Mouse (Mus musculus): Measurements from ENCODE around the gene Gm12185.
"Not testable (repeated sequence)": the region's sequence is repeated elsewhere in the genome, so short reads cannot be mapped to it uniquely, and the experiment has no call there.

Gm12185 gene

DNA sequence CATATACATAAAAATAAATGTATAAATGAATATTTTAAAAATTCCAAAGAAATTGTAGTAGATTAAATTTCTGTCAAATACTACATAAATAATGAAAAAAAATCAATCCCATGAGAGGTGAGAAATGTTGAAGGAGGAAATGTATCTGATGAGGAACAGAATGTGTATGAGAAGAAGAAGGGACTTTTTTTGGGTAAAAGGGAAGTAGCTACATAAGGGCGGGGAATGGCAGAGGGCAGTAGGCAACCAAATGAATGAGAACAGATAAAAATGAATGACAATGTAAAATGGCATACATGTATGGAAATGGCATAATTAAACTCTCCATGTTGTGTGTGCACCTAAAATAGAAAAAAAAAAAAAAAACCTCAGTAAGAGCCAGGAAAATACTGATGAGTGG lies 78.4 kb downstream of the Gm12185 start:
- no peak for DNase-seq (ENCODE audit: low spot score)

DNA sequence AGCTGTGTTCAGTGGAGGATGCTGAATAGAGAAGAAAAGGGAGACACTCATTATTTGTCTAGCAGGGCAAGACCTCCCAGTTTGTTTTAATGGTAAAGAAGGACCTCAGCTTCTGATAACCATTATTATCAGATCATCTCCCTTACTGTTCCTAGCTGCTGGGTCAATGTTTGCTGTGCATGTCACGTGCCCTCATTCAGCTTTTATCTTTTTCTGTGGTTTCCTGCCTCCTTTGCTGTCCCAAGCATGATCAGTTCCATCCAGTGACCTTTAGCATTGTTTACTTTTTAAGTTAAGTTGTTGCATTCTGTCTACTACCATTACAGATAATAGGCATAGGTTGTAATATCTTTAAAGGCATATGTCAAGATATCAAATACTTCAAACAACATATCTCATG lies 83.6 kb downstream of the Gm12185 start:
- DNase-seq (ENCODE audit: low spot score), result no peak

DNA sequence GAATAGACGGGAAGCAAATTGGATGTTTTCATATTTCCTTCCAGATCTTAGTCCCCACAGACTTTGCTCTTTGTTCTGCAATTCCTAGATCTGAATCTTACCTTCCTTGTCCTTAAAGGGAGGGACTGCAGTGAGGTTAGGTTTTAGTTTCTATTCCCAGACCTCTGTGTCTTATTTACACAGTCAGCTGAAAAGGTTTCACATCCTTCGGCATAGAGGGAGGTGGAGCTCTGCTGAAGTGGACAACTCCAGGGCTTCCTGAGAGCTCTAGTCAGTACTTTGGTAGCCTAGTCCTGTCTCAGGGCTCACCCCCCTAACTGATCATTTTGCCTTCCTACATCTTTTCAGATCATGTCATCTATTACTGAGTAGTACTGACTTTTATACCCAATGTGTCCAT lies 90.0 kb downstream of the Gm12185 start, which contains the start of gene Gm5431:
Gene Gm5431 (minus strand): TSS at position 194 of the 400 bp plus-strand sequence.
- DNase-seq (ENCODE audit: low spot score), result no peak

DNA sequence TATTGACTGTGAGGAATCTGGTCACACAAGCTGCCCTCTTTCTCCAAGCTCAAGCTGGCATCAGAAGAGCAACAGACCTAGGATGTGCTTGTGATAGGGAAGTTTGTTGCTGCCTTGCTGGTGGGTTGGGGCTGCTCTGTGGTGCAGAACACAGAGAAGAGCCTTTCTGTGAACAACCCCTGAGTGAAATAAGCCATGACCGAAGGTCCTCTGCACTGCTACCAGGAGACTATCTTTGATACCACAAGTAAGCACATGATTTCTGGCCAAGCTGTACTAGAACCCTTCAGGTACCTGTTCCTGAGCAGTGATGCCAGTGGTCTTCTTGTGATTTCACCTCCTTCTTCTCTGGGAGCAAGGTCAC lies 90.5 kb downstream of the Gm12185 start:
- not testable (repeated sequence) for DNase-seq (ENCODE audit: low spot score)

DNA sequence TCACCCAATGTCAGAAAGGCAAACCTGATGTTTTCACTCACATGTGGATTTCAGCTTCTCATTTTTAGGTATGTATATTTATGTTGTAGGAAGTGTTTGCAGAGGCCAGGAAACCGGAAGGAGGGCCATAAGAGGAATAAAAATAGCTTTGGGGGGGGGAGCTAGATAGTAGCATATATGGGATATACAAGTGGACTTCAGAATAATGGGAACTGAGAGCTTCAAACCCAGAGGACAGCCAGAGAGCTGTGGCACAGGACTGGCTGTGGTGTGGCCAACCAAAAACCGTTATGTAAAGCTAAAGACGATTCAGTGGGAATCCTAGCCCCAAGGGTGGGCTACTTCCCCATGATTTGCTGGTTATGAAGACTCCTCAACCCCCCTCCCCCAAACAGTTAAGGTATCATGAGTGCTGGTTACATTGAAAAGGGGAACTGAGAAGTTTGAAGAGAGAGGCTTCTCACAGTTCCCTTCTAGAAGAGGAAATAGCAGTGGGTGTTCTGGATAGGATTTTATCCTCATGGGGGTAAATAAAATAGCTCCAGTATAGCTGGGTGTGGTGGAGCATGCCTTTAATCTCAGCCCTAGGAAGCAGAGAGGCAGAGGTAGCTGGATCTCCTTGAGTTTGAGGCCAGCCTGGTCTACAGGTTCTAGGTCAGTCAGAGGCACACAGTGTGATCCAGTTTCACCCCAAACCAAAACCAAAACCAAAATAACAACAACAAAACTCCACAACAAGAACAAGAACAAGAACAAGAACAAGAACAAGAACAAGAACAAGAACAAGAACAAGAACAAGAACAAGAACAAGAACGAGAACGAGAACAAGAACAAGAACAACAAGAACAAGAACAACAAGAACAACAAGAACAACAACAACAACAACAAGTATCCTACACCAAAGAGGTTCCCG lies 91.1 kb downstream of the Gm12185 start:
- DNase-seq (ENCODE audit: low spot score), result not testable (repeated sequence)

DNA sequence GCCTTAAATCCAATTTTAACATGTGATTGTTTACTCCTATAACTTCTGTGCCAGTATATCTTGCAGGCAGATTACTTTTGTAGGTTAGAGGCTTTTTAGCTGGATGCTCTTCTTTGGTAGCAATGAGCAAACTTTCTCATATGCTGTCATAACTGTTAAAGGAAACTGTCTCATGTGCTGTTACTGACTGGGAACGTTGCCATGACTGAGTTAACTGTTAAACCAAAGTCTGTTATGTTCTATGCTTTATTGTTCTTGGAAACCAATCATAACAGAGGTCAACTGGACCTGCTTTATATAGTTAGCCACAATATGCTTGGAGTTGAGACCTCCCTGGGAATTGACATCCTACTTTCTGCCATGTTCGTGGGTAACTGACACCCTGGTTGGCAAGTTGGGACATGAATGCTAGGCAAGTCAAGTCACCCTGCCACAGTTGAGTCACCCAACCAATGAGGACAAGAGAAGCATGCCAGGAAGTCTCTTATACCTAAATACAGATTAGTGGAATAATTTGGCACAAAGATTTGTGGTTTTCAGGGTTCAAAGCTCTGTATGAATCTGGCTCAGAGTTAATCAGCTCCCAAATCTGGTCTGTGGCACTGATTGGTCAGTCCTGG lies 93.1 kb downstream of the Gm12185 start:
- no peak for DNase-seq (ENCODE audit: low spot score)

DNA sequence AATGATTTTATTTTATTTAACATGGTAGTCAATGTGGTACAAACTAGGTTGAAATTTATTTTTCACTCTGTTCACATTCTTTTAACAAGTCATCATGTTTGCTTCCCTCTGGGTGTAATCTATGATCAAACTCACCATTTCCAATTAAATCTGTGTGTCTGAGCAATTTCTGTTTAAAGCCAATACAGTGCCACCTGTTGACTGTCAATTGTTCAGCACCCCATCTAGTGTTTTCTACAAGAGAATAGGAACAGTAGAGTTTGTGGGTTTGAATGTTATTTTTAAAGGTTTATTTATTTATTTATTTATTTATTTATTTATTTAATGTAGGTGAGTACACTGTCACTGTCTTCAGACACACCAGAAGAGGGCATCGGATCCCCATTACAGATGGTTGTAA lies 115.3 kb downstream of the Gm12185 start:
- no peak for DNase-seq (ENCODE audit: low spot score)

DNA sequence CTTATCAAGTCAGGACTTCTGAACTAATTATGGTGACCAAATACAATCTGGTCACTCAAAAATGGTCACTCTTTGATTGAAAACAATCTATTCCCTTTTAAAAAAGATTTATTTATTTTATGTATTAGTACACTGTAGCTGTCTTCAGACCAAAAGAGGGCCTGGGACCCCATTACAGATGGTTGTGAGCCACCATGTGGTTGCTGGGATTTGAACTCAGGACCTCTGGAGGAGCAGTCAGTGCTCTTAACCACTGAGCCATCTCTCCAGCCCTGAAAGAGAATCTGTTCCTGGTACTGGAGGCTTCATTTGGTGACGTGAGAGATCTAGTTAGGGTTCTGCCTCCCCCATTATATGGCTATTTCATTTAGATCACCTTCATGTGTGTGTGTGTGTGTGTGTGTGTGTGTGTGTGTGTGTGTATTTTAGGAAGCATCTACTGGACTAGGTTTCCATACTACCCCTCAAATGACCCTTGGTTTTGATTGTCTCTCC lies 116.6 kb downstream of the Gm12185 start:
- DNase-seq (ENCODE audit: low spot score), result not testable (repeated sequence)

DNA sequence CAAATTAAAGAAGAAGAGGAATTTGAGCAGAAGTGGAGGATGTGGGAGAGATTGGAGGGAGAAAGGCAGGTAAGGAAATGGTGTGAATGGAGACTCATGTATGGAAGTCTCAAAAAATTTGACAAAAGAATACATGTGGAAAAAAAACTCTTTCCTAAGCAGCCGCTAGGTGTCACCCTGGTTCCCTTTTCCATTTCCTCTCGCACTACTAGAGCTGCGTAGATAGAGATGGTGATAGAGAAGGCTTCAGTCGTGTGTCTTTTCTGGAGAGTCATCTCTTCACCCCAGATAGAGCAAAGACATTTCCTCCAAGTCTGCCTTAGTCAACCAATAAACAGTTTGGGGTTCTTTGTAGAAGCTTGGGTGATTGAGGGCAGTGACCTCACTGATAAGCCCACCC lies 117.6 kb downstream of the Gm12185 start:
- peak; percentile 62 for DNase-seq (ENCODE audit: low spot score)

DNA sequence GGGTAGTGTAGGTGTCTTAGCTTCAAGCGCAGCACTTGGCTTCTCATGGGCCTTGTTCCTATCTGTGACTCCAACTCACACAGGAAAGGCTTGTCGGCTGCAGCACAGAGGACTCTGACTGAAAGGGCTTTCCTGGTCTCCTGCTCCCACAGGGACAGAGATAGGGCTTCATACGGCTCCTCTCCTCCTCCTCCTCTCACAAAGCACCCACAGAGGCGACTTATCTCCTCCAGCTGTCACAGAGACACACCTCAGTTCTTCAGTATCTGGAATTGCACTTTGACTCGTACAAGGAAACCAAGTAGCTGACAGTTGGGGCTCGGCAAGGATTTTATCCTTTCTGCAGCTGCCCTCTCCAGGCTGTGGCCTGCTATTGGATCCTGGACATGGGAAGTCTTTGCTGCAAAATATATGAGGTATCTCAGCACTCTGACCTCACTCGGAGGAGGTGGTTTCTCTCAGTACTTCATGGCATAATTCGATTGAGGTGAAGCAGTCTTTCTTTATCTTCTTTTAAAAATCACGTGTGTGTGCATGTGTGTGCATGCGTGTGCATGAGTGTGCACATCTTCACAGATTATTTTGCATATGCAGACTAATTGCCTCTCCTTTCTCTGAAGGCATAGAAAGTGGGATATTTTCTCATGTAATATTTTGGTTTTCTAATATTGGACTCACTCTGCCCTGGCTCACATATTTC lies 118.3 kb downstream of the Gm12185 start:
- DNase-seq (ENCODE audit: low spot score), result no peak

DNA sequence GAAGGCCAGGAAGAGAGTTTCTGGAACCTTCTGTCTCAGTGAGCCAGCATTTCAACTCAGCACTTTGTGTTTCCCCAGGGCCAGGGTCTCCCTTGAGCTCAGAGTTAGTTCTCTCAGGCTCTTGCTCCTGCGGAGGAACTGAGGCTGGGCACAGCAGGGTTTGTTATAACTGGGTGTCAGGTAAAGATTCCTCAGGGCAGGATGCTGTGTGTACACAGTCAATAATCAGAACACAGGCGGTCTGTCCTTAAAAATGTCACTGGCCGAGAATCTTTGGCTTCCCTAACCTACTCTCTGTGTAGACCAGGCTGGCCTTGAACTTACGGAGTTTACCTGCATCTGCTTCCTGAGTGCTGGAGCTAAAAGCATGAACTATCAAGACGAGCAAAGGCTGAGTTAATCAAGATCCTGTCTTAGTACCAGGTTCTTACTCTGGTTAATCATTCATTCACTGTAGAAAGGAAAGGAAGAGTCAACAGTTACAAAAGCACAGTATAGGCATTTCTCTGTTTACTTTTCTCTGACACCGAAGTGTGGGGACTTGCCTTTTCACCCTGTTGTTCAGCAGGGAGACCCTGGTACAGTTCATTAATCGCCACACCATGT lies 119.2 kb downstream of the Gm12185 start:
- DNase-seq (ENCODE audit: low spot score), result no peak

DNA sequence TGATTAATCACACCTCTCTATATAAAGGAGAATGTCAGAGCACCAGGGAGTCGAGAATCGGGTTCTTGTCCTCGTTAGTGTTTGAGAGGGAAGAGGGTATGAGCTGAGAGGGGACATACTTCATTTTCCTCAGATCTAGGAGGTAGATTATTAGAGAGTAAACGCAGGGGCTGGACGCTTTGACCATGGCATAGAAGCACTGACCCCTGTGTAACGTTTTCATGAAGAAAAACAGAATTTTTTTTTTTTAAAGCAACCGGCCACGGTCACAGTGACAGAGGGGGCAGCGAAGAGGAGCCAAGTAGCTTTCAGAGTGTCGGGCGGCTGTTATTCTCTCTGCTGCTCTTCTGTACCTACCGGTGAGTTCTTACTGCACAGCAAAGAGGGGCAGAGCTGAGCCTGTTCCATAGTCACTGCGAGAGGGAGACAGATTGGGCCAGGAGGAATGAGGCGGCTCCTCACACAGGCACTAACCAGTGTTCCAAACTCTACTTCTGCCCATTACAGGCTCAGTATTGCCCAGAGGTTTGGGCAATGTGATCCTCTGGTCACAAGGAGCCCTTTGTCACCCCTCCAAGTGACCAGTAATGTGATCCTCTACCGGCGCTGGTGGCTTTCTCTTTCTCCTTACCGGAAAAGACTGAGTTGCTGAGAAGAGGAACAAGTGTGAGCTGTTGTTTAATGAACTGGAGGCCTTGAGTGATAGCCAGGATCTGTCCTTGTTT lies 120.0 kb downstream of the Gm12185 start:
- no peak for DNase-seq (ENCODE audit: low spot score)

DNA sequence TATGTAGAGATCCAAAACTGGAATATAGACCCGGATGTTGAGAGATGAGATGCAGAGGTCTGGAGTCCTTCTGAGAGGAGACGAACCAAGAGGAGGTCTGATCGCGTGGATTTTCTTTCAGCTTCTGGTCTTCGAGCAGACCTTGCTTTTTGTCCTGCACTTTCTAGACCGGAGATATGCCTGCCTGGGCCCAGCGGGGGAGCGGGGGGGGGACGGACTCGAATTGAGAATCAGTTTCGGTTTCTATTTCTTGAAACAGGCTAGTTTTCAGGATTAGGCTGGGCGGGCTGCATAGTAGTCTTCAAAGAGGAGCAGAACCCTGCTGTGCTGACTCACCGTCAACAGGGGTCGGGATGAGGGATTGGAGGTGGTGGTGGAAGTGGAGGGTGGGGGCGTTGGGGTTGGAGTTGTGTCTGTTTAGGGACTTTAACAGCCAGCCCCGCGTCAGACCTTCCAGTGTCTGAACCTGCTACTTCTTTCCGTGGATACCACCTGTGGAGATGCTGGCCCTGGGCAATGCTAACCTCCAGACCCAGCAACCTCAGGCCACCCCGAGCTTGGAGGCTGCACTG lies 120.7 kb downstream of the Gm12185 start, which contains the start of gene Irgm1:
Gene Irgm1 (minus strand): TSS at position 483 of the 572 bp plus-strand sequence.
- DNase-seq (ENCODE audit: low spot score), result peak; percentile 75

DNA sequence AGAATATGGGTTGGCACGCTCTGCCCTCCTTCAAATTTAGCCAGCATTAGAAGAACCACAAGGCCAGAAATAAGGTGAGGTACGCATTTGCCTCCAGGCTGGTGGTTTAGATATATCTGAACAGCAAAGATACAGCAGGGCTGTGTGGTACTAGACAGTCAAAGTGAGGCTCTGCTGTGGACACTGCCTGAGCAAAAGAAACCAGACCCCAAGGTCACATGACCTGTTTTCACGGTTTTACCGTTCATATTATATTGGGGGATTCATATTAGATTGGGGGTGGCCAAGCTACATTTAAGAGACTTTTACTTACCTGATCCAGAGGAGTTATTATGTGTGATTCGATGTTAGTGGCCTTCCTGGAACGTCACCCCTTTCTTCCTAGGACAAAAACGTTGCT lies 121.2 kb downstream of the Gm12185 start:
- DNase-seq (ENCODE audit: low spot score), result no peak

DNA sequence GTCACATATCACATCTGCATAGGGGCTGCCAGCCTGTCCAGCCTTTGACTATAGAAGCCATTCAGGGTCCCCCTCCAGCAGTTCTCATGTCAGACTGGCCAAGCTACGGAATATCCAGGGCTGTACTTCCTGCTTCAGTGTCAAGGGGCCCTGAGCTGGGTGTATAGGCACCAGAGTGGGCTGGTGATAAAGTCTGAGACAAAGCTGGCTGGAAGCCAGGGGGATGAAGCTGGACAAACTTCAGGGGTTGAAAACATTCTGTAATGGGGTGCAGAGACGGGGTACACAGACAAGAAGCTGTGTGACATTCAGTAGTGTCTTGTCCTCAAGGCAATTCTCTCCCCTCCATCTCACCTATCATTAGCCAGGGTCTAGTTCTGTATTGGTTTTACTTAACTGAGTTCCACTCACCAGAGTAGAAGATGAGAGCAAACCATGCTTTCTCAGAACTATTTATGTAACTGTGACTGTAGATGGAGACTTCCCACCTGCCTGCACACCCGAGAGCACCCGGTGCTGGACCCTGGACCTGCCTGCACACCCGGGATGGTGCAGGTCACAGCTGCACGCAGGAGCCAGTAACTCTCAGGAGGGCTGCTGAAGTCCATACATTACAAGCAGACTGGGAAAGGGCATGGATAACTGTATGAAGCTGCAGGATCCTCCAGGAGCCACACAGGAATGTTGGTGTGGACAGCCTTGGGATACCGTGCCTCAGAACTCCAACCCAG lies 122.5 kb downstream of the Gm12185 start:
- DNase-seq (ENCODE audit: low spot score), result no peak

DNA sequence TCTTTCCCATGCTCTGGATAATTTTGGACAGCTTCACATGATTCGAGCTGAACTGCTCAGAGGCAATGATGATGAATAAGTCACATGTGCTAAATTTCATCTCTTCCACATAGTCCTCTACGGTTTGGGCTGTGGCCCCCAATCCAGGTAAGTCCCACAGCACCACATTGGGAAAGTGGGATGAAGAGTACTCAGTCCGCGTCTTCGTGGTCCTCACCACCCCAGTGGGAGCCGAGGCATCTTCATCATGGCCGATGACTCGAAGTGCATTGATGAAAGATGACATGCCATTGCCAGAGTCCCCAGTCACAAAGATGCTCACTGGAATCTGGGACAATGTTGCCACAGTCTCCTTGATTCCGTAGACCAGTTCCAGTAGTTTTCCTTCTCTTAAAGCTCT lies 125.5 kb downstream of the Gm12185 start:
- DNase-seq (ENCODE audit: low spot score), result no peak

DNA sequence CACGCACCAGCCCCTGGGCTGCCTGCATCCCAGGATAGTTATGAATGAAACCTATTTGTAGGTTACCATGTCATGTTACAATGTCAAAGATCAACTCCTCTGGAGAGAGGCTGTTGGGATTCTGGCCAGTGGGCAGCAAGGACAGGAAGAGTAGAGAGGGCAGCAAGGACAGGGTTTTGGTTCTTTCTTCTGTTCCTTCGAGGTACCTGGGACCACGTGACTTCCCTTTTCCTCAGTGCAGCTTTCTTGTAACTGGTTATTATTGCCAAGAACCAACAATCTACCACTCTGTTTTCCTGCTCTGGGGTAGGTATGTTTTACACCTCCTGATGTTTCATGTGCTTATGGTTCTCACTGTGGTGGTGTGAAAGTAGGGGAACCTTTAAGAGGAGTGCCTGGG lies 128.2 kb downstream of the Gm12185 start:
- no peak for DNase-seq (ENCODE audit: low spot score)

DNA sequence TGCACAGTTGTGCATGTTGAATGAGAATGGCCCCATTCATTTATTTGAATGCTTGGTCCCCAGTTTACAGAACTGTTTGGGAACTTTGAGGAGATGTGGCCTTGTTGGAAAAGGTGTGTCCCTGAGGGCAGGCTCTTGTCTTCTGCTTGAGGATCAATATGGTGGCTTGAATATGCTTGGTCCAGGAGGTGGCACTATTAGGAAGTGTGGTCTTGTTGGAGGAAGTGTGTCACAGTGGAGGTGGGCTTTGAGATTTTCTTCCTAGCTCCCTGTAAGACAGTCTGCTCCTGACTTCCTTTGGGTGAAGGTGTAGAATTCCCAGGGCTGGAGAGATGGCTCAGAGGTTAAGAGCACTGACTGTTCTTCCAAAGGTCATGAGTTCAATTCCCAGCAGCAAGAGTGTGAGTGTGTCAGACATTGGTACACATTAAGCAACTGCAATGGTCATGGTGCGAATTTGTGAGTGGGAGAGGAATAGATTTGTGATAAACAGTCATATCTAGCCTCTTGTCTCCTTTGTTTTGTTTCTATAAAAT lies 129.2 kb downstream of the Gm12185 start:
- DNase-seq (ENCODE audit: low spot score), result no peak

DNA sequence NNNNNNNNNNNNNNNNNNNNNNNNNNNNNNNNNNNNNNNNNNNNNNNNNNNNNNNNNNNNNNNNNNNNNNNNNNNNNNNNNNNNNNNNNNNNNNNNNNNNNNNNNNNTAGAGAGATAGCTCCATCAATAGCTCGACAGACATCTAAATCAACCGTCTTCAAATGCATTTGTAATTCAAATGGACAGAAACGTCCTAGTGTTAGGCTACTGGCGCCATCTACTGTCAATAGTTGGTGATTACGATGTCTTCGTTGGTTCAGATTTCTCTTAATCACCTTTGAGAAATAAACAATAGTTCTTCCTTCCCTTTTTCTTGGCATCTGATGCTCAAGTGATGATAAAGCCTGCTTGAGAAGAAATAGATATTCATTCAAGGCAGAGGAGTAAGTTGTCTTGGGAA lies 133.0 kb downstream of the Gm12185 start:
- no peak for DNase-seq (ENCODE audit: low spot score)

Data from testis, postnatal 10 days (tissue).